Mouse (Mus musculus) forebrain, postnatal 0 days (tissue): Measurements from ENCODE around the gene Tle2. TPM values are rescaled to one million over a fixed set of nuclear protein-coding genes. Genes with fewer than 3 reads are reported as not detected.
A peak's percentile ranks its signal among the peaks of the same experiment; 100 is the strongest.

ENCODE experiments used
- ATAC-seq: fragments of 200-750 bp; cut with Nextera tagmentation; 2 replicates; pipeline ENCODE4 v1.8.0; 2017; ENCODE audit warnings: mild to moderate bottlenecking, moderate library complexity
- DNase-seq: peaks from one replicate; pipeline ENCODE4 v3.0.0-alpha.2; 2015
- H3K27ac ChIP-seq: fragments of 300-500 bp; sonication (generic); 2 replicates; pipeline ENCODE4 v1.5.1; 2014; ENCODE audit warnings: low read depth, mild to moderate bottlenecking, antibody characterized with exemption, low read length, moderate library complexity, mixed read lengths
- H3K27me3 ChIP-seq: fragments of 300-500 bp; sonication (generic); 2 replicates; pipeline ENCODE4 v1.6.1; 2014; ENCODE audit warnings: mild to moderate bottlenecking, low read length, mixed read lengths; ENCODE audit not compliant: insufficient read depth
- H3K36me3 ChIP-seq: fragments of 300-500 bp; sonication (generic); 2 replicates; pipeline ENCODE4 v1.6.1; 2014; ENCODE audit warnings: mild to moderate bottlenecking, moderate library complexity; ENCODE audit not compliant: insufficient read depth
- H3K4me1 ChIP-seq: fragments of 300-500 bp; sonication (generic); 2 replicates; pipeline ENCODE4 v1.6.1; 2014; ENCODE audit warnings: antibody characterized with exemption; ENCODE audit not compliant: insufficient read depth
- H3K4me2 ChIP-seq: fragments of 300-500 bp; sonication (generic); 2 replicates; pipeline ENCODE4 v1.6.1; 2014; ENCODE audit warnings: low read depth, mild to moderate bottlenecking, moderate library complexity
- H3K4me3 ChIP-seq: fragments of 300-500 bp; sonication (generic); 2 replicates; pipeline ENCODE4 v1.5.1; 2014; ENCODE audit warnings: low read depth, low read length, mixed read lengths
- H3K9ac ChIP-seq: fragments of 300-500 bp; sonication (generic); 2 replicates; pipeline ENCODE4 v1.6.1; 2014; ENCODE audit warnings: mild to moderate bottlenecking
- H3K9me3 ChIP-seq: fragments of 300-500 bp; sonication (generic); 2 replicates; pipeline ENCODE4 v1.6.1; 2016; ENCODE audit warnings: low read length
- CTCF ChIP-seq: sonication (generic); IDR thresholded peaks from 2 replicates; pipeline ENCODE4 v1.5.1; 2016; ENCODE audit warnings: antibody characterized with exemption, control low read depth, low read depth
- WGBS: fragments of 180-500 bp; shearing (Covaris S2); extraction: QIAGEN DNeasy Blood & Tissue Kit; methylation state at CpG from one replicate; pipeline ENCODE4 v1.1.7; 2014; 5-methylcytosine and 5-hydroxymethylcytosine counted together
- polyA plus RNA-seq: library from polyadenylated mRNA; unstranded; fragments of >200 nt; fragmentation: Nextera tagmentation; extraction: Ambion mirVana; gene quantifications from 2 replicates; pipeline ENCODE4 v1.2.1, GENCODE M21; 2015
- total RNA-seq: library from RNA; depleted of rRNA; stranded (reverse); fragments of >200 nt; gene quantifications from 2 replicates; pipeline ENCODE4 v1.2.3, GENCODE M21; 2014

Gene Tle2
- total and polyA plus RNA-seq, 2 experiments from 2014 or later = 25.6 to 30.5 TPM

- Histone ChIP-seq H3K9me3 (no peaks in the 10 kb centered on the region), H3K36me3 (no peaks in the 10 kb centered on the region), H3K4me1 (peaks cover 20% of the 10 kb centered on the region), H3K4me2 (peak overlapping the region; percentile 74), H3K27ac (no peak overlapping the region), H3K27me3 (peaks cover 15% of the 10 kb centered on the region), H3K9ac (peak overlapping the region; percentile 62), H3K4me3 (peak overlapping the region; percentile 60)
- DNase-seq (no peak), ATAC-seq (no peak)
- under 1% methylated on average over 26 of the region's 30 CpGs for WGBS
- no peak for TF ChIP-seq CTCF
These were observed 859 bp downstream of the Tle2 start for GRCm38 (mm10) chr10:81575208-81575631.

GRCm38 (mm10) chr10:81575695-81576094 lies 1.3 kb downstream of the Tle2 start:
- peaks cover 15% of the 10 kb centered on the region for H3K27me3 ChIP-seq
- H3K4me3 ChIP-seq = peak overlapping the region; percentile 60
- no peaks in the 10 kb centered on the region for H3K9me3 ChIP-seq
- H3K4me2 ChIP-seq = peak overlapping the region; percentile 74
- no peaks in the 10 kb centered on the region for H3K36me3 ChIP-seq
- WGBS = 5% methylated on average over 6 of the region's 6 CpGs
- ATAC-seq (no peak), DNase-seq (no peak)
- peaks cover 15% of the 10 kb centered on the region for H3K4me1 ChIP-seq
- no peak overlapping the region for H3K27ac ChIP-seq
- peak overlapping the region; percentile 62 for H3K9ac ChIP-seq
- TF ChIP-seq CTCF = no peak

GRCm38 (mm10) chr10:81579967-81580366 lies 5.6 kb downstream of the Tle2 start:
- no peak overlapping the region for H3K27ac ChIP-seq
- no peak overlapping the region for H3K9ac ChIP-seq
- H3K4me2 ChIP-seq = no peak overlapping the region
- ATAC-seq (no peak), DNase-seq (no peak)
- peaks cover 8% of the 10 kb centered on the region for H3K27me3 ChIP-seq
- 0 out of 2 replicates have a peak, but pooled peaks cover 5% of the 10 kb centered on the region for H3K36me3 ChIP-seq
- WGBS = 60% methylated on average over 3 of the region's 4 CpGs
- peaks cover 7% of the 10 kb centered on the region; the same call in 1 of the 2 replicates for H3K4me1 ChIP-seq
- no peak for TF ChIP-seq CTCF
- H3K4me3 ChIP-seq = no peak overlapping the region
- H3K9me3 ChIP-seq = no peaks in the 10 kb centered on the region

- DNase-seq (no peak), ATAC-seq (peak; percentile 18; the same call in 1 of the 2 replicates)
- 0 out of 2 replicates have a peak, but pooled peaks cover 5% of the 10 kb centered on the region for H3K36me3 ChIP-seq
- no peaks in the 10 kb centered on the region for H3K9me3 ChIP-seq
- no peak overlapping the region for H3K9ac ChIP-seq
- peaks cover 5% of the 10 kb centered on the region; the same call in 1 of the 2 replicates for H3K4me1 ChIP-seq
- no peak overlapping the region for H3K4me3 ChIP-seq
- 60% methylated on average over 25 of the region's 25 CpGs for WGBS
- no peak overlapping the region for H3K27ac ChIP-seq
- H3K4me2 ChIP-seq = no peak overlapping the region
- peak; percentile 38 for TF ChIP-seq CTCF
- H3K27me3 ChIP-seq = peaks cover 8% of the 10 kb centered on the region
These were observed 6.2 kb downstream of the Tle2 start for GRCm38 (mm10) chr10:81580441-81581070.

GRCm38 (mm10) chr10:81583347-81583746 lies 9.0 kb downstream of the Tle2 start:
- H3K27me3 ChIP-seq = no peaks in the 10 kb centered on the region
- peaks cover 14% of the 10 kb centered on the region; the same call in 1 of the 2 replicates for H3K36me3 ChIP-seq
- no peak for ATAC-seq
- no peak overlapping the region for H3K4me3 ChIP-seq
- H3K4me2 ChIP-seq = no peak overlapping the region
- H3K9me3 ChIP-seq = no peaks in the 10 kb centered on the region
- H3K9ac ChIP-seq = no peak overlapping the region
- no peak for DNase-seq
- no peak overlapping the region for H3K27ac ChIP-seq
- no peak for TF ChIP-seq CTCF
- 52% methylated on average over 6 of the region's 6 CpGs for WGBS
- no peaks in the 10 kb centered on the region for H3K4me1 ChIP-seq

GRCm38 (mm10) chr10:81588739-81589138 lies 14.4 kb downstream of the Tle2 start:
- Histone ChIP-seq H3K4me3 (no peak overlapping the region), H3K4me2 (no peak overlapping the region), H3K9ac (no peak overlapping the region), H3K27me3 (peaks cover 9% of the 10 kb centered on the region), H3K4me1 (no peaks in the 10 kb centered on the region), H3K9me3 (no peaks in the 10 kb centered on the region), H3K27ac (no peak overlapping the region), H3K36me3 (peaks cover 12% of the 10 kb centered on the region; the same call in 1 of the 2 replicates)
- WGBS = 57% methylated on average over 7 of the region's 7 CpGs
- DNase-seq = no peak
- no peak for TF ChIP-seq CTCF
- no peak for ATAC-seq

- DNase-seq (no peak), ATAC-seq (no peak)
- WGBS = 63% methylated on average over 9 of the region's 9 CpGs
- no peak for TF ChIP-seq CTCF
- no peak overlapping the region for H3K27ac ChIP-seq
- no peak overlapping the region for H3K9ac ChIP-seq
- peaks cover 10% of the 10 kb centered on the region for H3K4me1 ChIP-seq
- H3K9me3 ChIP-seq = no peaks in the 10 kb centered on the region
- H3K4me2 ChIP-seq = no peak overlapping the region
- H3K36me3 ChIP-seq = peaks cover 12% of the 10 kb centered on the region; the same call in 1 of the 2 replicates
- H3K4me3 ChIP-seq = no peak overlapping the region
- H3K27me3 ChIP-seq = peaks cover 23% of the 10 kb centered on the region
These were observed 17.5 kb downstream of the Tle2 start for GRCm38 (mm10) chr10:81591846-81592245.
